In the genomic region with DNA sequence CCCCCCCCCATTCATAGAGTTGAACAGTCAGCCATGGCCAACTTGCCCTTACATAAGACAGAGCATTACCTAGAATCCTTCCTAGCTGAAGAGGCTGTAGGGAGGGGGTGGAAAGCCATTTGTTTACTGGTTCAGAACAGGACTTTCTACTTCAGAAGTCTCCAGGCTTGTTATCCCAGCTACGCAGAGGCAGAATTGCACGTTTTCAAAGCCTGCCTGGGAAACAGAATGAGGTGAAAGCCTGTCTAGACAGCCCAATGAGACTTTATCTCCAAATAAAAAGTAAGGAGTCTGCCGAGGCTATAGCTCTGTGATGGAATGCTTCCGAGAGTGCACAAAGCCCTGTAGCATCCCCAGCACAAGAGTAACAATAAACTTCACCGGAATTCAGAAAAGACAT, we compare ENCODE assay signal across 9 mouse cellular contexts.
DNase-seq lines count a peak whose midpoint lies in the region; ATAC-seq and TF ChIP-seq lines count a peak whose summit lies in the region.
"Had no signal": no experiment of that assay in that cellular context is flagged by ENCODE, and none has a peak within 500 bp of the region (broad histone marks: within the 10 kb centered on the region; RNA-seq: fewer than 3 reads in every experiment).

No protein-coding gene starts in this region.

- peak overlapping the region; percentile 99 for H3K27ac ChIP-seq in heart, embryonic 13.5 days (replicated peaks)
- peak overlapping the region; percentile 93 for H3K27ac ChIP-seq in limb, embryonic 10.5 days
- peak overlapping the region; percentile 97 for H3K27ac ChIP-seq in stomach, embryonic 15.5 days

- no peaks in the 10 kb centered on the region for H3K36me3 ChIP-seq in heart, embryonic 13.5 days
- no peaks in the 10 kb centered on the region for H3K36me3 ChIP-seq in limb, embryonic 10.5 days
- H3K36me3 ChIP-seq in stomach, embryonic 15.5 days, result no peaks in the 10 kb centered on the region

- no peak for TF ChIP-seq CTCF in lung, adult 2 months (IDR thresholded peaks at IDR 0.05; ENCODE audit: insufficient read depth, low read length)

- H3K27me3 ChIP-seq in heart, embryonic 13.5 days (replicated peaks), result no peaks in the 10 kb centered on the region
- no peaks in the 10 kb centered on the region for H3K27me3 ChIP-seq in limb, embryonic 10.5 days (ENCODE audit: low read depth, poor library complexity, severe bottlenecking)
- H3K27me3 ChIP-seq in stomach, embryonic 15.5 days (replicated peaks), result no peaks in the 10 kb centered on the region
- H3K27me3 ChIP-seq: CH12.LX had no signal

- 59% methylated on average over 5 of the region's 5 CpGs for WGBS in heart, embryonic 13.5 days
- WGBS in lung, adult 2 months, result 55% methylated on average over 5 of the region's 5 CpGs
- 59% methylated on average over 5 of the region's 5 CpGs for WGBS in limb, embryonic 10.5 days
- WGBS in stomach, embryonic 15.5 days, result 49% methylated on average over 5 of the region's 5 CpGs

- H3K4me3 ChIP-seq in heart, embryonic 13.5 days, result no peak overlapping the region
- H3K4me3 ChIP-seq in lung, adult 2 months (replicated peaks; ENCODE audit: extremely low read depth, low read depth, low read length), result no peak overlapping the region
- H3K4me3 ChIP-seq in limb, embryonic 10.5 days, result no peak overlapping the region
- H3K4me3 ChIP-seq in stomach, embryonic 15.5 days (replicated peaks), result no peak overlapping the region

- no peak for DNase-seq in heart, postnatal 10 days
- DNase-seq in lung, postnatal 36 days, result peak; percentile 36
- DNase-seq in lung, adult 2 months, result no peak
- no peak for DNase-seq in limb, embryonic 10.5 days (ENCODE audit: low spot score)
- DNase-seq in left cerebral cortex, postnatal 4 days, result no peak
- no peak for DNase-seq in layer of hippocampus, adult 8-10 months (ENCODE audit: low spot score in 2 of 2)

- H3K4me2 ChIP-seq in heart, embryonic 13.5 days, result no peak overlapping the region
- H3K4me2 ChIP-seq in stomach, embryonic 15.5 days, result no peak overlapping the region

- H3K9me3 ChIP-seq in heart, embryonic 13.5 days, result no peaks in the 10 kb centered on the region
- H3K9me3 ChIP-seq in limb, embryonic 10.5 days (replicated peaks), result no peaks in the 10 kb centered on the region
- H3K9me3 ChIP-seq in stomach, embryonic 15.5 days, result no peaks in the 10 kb centered on the region

- peaks cover 94% of the 10 kb centered on the region for H3K4me1 ChIP-seq in heart, embryonic 13.5 days
- peaks cover 63% of the 10 kb centered on the region for H3K4me1 ChIP-seq in lung, adult 2 months (ENCODE audit: control insufficient read depth, insufficient read depth, low read length)
- peaks cover 95% of the 10 kb centered on the region for H3K4me1 ChIP-seq in limb, embryonic 10.5 days
- peaks cover 78% of the 10 kb centered on the region for H3K4me1 ChIP-seq in stomach, embryonic 15.5 days

- 0 out of 2 replicates have a peak overlapping the region, but pooled peaks have one; percentile 73 for H3K9ac ChIP-seq in heart, embryonic 13.5 days
- no peak overlapping the region for H3K9ac ChIP-seq in stomach, embryonic 15.5 days

- no peak for ATAC-seq in heart, embryonic 13.5 days (ENCODE audit: extremely low read depth, insufficient number of reproducible peaks, low FRiP score, low TSS enrichment)
- ATAC-seq in stomach, embryonic 15.5 days (ENCODE audit: insufficient read depth, low FRiP score, low read depth), result no peak

- intact Hi-C loops in heart, postnatal 10 days (cut with DNase I), result loop anchor here (5.0 kb wide), 2 partner anchors 138 to 168 kb away; no protein-coding TSS in a partner anchor
- intact Hi-C loops in left cerebral cortex, postnatal 4 days (cut with DNase I), result loop anchor here (5.0 kb wide), 1 partner anchor 68 kb away; no protein-coding TSS in a partner anchor

- no peak for TF ChIP-seq POLR2A in lung, adult 2 months (IDR thresholded peaks at IDR 0.05; ENCODE audit: borderline replicate concordance, extremely low read depth, low read depth, low read length)
